Mouse (Mus musculus): ENCODE measurements around the gene Tpcn2.
A peak's percentile ranks its signal among the peaks of the same experiment; 100 is the strongest.

Tpcn2 gene

DNA sequence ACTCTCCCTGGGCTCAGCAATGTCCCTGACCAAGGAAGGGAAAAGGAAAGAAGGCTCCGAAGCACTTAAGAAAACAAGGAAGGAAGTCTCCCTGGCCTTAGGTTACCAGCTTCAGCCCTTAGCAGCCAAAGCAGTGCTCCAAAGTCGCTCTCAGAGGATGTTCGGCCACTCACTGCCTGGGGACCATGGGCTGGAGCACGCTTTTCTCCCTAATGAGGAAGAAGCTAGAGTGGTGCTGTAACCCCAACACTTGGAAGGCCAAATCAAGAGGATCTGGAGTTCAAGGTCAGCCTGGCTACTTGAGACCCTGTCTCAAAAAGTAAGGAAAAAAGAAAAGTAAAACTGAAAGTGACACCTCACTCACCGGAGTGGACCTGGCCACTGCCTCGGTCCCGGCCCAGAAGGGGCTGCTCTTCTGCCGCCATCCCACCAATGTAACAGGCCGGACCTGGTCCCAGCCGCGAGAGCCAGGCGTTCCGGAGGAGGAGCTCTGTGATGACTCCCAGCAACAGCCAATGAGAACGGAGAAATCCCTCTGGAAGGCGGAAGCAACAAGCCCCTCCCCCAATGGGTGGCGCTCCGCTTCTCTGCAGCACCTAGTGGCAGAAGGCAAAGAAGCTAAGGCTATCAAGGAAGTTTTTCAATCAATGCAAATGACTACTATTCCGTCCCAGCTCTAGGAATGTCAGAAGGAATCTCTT is at the start of gene Tpcn2:
Tpcn2 (minus strand) TSS at position 525 of the 701 bp plus-strand sequence.
- DNase-seq (ENCODE audit: low read depth), result peak; percentile 94

DNA sequence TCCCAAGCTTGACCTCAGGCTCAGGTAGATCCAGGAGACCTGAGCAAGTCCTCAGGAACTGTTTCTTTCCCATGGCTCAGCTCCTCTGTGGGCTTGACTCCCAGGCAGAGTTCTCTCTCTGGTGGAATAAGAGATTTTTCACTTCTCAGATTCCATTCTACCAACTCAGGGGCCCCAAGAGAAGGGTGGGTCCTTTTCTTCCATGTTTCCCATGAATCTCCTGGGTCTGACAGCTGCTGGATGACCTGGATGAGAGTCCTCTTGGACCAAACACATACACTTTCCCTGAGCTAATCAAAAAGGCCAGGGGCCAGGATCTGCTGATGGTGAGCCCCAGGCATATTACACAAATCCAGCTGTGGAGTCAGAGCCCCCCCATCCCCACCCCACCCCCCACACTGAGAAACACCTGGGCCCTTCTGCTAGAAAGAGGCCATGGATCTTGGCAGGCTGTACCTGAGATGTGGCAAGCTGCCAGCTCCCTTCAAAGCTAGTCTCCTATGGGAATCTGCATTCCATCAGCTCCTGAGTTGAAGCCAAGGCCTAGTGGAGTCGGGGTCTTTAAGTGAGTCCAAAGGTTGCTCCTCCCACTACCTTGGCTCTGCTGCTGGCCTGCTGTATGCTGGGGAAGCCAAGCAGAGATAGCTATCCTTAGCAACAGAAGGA is 48.7 kb upstream of the Tpcn2 start:
- DNase-seq (ENCODE audit: low read depth), result peak; percentile 57

DNA sequence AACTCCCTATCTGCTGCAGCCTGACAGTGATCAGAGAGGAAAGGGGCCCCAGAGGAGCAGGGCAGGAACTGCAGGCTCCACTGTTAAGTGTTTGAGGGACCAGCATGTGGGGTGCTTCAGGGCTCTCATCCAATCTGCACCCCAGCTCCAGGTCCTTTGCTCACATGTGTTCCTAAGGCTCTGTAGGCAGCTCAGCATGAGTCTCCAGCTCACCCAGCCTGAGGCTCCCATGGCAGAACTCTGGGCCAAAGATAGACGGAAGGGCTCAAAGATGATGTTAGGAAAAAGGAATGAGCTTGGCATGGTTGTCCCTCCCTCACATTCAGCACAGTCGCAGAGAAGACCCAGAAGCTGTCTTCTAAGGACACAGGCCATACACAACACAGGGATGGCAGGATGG is 46.8 kb upstream of the Tpcn2 start:
- DNase-seq (ENCODE audit: low read depth), result peak; percentile 27

GRCm38 (mm10) chr7:145329982-145330381 is 46.2 kb upstream of the Tpcn2 start:
- peak; percentile 94 for DNase-seq (ENCODE audit: low read depth)

DNA sequence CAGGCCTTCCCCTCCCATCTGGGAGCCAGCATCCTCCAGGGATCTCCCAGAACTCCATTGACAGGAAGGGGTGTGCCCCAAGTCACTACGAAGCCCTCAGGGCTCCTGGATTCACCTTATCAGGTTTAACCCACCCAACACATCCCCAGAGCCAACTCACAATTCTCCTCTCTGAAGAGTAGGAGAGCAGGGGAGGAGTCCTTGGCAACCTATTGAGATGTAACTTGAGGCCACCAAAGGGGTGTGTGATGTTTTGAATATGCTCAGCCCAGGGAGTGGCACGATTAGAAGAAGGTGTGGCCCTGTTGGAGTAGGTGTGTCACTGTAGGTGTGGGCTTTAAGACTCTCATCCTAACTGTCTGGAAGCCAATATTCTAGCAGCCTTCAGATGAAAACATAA is 41.9 kb upstream of the Tpcn2 start:
- DNase-seq (ENCODE audit: low read depth), result no peak

DNA sequence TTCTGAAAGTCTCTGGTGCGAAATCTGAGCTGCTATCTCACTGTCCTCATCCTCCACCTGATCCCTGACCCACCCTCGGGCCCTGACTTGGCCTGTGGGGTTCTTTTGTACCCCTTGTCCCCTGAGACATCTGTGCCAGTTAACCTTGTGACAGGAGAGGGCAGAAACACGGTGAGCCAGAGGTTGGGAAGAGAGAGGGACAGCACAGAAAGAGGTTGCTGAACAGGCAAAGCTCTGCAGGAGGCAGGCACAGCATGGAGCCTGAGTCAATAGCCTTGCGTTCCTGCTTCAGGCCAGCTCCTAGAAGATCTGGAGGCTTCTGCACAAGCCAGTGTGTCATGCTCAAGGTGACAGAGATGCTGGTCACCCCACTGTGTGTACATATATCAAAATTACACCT is 39.8 kb upstream of the Tpcn2 start:
- no peak for DNase-seq (ENCODE audit: low read depth)

- DNase-seq (ENCODE audit: low read depth), result peak; percentile 32
These were observed 35.7 kb upstream of the Tpcn2 start for GRCm38 (mm10) chr7:145319481-145319880.

DNA sequence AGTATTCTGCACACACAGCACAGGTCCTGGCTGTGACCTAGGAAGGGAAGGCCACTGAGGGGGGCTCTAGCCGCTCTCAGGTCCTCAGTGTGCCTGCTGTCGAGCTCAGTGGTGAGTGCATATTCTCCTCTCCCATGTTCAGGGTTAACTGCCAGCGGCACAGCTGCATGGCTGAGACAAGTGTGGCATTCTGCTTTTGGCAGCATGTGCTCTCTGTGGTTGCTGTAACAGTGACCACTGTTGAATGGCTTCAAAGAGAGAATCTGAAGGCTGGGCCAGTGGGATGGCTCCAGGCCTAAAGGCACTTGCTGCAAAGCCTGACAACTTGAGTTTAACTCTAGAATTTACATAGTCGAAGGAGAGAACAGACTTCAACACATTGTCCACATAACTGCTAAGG is 33.7 kb upstream of the Tpcn2 start:
- DNase-seq (ENCODE audit: low read depth), result peak; percentile 69

DNA sequence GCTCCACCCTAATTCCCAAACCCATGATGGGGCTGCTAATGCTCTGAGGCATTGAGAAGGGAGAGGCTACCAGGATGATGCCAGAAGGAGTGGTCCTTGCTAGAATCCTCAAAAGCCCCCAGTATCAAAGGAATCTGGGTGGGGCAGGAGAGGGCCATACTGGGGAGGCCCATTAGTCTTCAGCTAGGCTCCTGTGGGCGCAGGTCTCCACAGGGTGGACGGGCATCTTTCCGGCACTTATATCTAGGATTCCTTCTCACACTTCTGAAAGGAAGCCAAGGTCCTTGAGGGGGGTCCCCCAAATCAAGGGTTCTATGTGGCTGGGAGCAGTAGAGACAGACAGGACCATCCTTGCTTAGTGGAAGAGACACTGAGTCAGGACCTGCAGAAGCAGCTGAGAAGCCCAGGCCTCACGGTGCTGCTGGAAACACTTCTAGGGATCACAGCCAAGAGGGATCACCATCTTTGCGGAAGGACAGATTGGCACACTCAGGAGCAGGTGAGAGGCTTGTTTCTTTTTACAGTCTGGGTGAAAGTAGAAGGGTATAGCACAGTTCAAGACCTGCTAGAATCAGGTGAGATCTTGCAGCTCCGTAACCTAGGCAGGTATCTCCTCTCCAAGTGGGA is 31.1 kb upstream of the Tpcn2 start, which contains the start of gene Mrgprd:
Mrgprd (plus strand) TSS at position 51 of the 627 bp plus-strand sequence.
- DNase-seq (ENCODE audit: low read depth), result no peak

GRCm38 (mm10) chr7:145312137-145312536 is 28.3 kb upstream of the Tpcn2 start:
- peak; percentile 66 for DNase-seq (ENCODE audit: low read depth)

DNA sequence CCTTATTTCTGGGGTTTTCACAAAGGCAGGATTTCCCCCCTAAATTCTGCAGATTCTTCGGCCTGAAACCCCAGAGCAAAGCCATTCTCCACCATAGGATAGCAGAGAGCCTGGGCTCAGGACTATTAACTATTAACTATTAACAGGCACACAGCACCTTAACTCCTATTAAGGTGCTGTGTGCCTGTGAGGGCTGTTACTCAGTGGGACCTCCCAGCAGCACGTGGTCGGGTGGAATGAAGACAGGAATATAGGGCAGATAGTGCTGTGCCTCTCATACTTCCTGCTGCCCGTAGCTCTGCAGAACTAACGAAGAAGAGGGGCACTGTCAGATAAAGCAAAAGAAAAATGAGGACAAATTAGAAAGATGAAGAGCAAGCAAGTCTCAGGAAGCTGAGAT is 26.7 kb upstream of the Tpcn2 start:
- DNase-seq (ENCODE audit: low read depth), result no peak

DNA sequence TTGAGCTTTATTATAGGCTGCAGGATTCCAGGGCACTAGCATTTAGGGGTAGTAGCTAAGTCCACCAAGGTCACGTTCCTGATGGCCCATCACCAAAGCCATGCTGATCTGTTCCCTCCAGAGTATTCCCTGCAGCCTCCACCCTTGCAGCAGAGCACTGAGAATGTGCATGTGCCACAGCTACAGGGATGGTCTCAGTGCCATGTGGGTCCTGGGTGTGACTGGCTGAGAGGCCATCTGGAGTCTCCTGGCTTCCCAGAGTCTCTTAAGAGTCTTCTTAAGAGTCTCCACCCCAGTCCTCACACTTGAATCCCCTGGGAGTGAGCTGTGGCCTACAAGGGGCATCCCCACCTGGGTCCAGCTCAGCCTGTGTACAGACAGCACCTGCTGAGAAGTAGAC is 26.1 kb upstream of the Tpcn2 start:
- DNase-seq (ENCODE audit: low read depth), result no peak

DNA sequence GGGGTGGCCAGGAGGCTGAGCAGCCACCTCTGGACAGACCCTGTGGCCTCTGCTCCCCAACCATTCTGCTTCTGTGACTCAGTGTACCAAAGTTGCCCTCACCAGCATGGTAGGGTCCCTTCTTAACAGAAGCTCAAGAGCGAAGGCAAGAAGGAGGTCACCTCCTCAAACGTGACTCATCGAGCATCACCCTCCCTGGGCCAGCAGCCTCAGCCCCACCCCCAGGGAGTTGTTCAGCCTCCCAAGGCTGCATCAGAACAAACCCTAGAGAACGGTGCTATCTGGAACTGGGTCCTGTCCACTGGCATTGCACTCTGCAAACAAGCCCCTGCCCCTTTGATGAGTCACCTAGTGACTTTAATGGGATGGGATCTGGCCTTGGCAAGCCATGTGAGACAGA is 25.1 kb upstream of the Tpcn2 start:
- peak; percentile 36 for DNase-seq (ENCODE audit: low read depth)

GRCm38 (mm10) chr7:145308061-145308675 is 24.4 kb upstream of the Tpcn2 start:
- DNase-seq (ENCODE audit: low read depth), result no peak

DNA sequence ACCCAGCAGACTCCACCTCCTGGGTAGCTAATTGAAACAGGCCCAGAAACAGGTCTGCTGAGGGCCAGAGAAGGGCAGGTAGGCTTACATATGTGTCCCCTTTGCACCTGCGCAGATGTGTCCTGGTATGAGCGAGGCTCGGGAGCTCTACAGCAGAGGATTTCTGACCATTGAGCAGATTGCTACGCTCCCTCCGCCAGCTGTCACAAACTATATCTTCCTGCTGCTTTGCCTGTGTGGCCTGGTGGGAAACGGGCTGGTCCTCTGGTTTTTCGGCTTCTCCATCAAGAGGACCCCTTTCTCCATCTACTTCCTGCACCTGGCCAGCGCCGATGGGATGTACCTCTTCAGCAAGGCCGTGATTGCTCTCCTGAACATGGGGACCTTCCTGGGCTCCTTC is 23.8 kb upstream of the Tpcn2 start:
- no peak for DNase-seq (ENCODE audit: low read depth)

DNA sequence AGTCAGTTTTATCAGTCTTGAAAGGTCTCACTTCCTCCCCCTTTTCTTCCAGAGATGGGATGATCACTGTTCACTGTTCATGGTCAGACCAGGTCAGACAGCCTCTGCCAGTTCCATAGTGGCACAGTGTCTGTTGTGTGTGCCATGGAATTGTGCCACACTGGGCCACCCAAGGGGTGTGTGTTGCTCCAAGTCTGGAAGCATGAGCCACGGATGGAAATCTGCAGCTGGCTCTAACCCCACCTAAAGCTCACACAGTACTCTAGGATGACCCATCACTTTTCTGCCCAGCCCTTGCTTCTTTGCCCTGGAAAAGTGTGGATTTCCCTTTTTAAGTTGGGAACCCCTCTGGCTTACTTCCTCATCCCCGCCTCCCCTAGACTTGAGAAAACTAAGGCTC is 20.3 kb upstream of the Tpcn2 start:
- no peak for DNase-seq (ENCODE audit: low read depth)

GRCm38 (mm10) chr7:145302488-145303285 is 18.9 kb upstream of the Tpcn2 start:
- DNase-seq (ENCODE audit: low read depth), result peak; percentile 83

- DNase-seq (ENCODE audit: low read depth), result peak; percentile 64
These were observed 17.7 kb upstream of the Tpcn2 start for GRCm38 (mm10) chr7:145301341-145302005.

DNA sequence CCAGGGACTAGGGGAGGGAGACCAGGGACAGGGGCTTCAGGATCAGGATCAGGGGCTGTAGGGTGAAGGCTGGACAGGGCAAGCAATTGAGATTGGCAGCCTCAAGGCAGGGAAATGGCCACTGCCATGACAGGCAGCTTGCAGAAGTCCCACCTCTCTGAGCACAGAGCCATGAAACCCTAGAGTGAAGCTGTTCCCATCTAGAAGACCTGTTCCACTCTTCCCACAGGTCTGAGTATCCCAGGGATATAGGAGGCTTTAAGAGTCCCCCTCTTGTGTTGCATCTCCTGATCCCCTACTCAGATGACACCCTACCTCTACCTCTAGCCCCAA is 17.2 kb upstream of the Tpcn2 start:
- no peak for DNase-seq (ENCODE audit: low read depth)

DNA sequence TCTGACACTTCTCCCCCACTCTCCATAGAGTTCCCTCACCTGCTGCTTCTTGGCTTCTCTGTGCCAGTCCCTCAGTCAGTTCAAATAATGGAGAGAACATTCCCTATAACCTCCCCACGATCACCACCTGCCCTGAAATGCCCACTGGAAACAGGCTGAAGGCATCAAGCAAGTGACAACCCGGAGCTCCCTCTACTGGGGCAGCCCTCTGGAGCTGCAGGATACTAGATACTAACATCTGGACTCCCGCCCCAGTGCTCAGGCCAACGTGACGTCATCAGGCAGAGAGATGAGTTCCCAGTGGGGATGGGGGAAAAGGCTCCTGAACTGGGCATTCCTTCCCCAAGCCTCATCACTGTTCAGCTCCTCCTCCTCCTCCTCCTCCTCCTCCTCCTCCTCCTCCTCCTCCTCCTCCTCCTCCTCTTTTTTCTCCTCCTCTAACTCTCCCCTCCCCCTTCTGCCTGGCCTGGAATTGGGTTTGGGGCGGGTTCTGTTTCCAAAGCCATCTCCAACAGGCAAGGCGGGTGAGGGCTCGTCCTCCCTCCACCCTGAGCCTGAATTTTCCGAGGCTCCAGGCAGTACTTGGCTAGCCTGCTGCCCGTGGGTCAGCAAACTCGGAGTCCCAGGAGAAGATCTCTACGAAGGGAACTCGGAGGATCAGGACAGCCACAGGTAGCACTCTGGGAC is 16.7 kb upstream of the Tpcn2 start, which contains the start of gene Mrgprf:
Mrgprf (plus strand) TSS at position 508 of the 687 bp plus-strand sequence.
- DNase-seq (ENCODE audit: low read depth), result peak; percentile 79
